Mouse (Mus musculus) gastrocnemius, postnatal 36 days (tissue): Measurements from ENCODE around the gene Aldh18a1. TPM values are rescaled to one million over a fixed set of nuclear protein-coding genes. Genes with fewer than 3 reads are reported as not detected.
"Not testable (repeated sequence)": the region's sequence is repeated elsewhere in the genome, so short reads cannot be mapped to it uniquely, and the experiment has no call there.

ENCODE experiments used
- DNase-seq, 2 experiments: peaks; one replicate each; pipeline ENCODE4 v3.0.0; 2022
- intact Hi-C: fragments of 180-260 bp; cut with DNase I; formaldehyde crosslinking; loops from one replicate; pipeline ENCODE4 v1.15.1; 2025
- total RNA-seq, 2 experiments: library from RNA; stranded (reverse); gene quantifications; 2 replicates each; pipeline ENCODE4 v1.2.3; 2021

Gene Aldh18a1
- total RNA-seq, 2 experiments from 2014 or later = 3.8 to 5.0 TPM

- intact Hi-C loops = no loop called here
- no peak for DNase-seq
Measured at GRCm38 (mm10) chr19:40587491-40588292, 571 bp downstream of the Aldh18a1 start.

GRCm38 (mm10) chr19:40586908-40587307 lies 1.4 kb downstream of the Aldh18a1 start:
- no peak for DNase-seq
- intact Hi-C loops = no loop called here

DNA sequence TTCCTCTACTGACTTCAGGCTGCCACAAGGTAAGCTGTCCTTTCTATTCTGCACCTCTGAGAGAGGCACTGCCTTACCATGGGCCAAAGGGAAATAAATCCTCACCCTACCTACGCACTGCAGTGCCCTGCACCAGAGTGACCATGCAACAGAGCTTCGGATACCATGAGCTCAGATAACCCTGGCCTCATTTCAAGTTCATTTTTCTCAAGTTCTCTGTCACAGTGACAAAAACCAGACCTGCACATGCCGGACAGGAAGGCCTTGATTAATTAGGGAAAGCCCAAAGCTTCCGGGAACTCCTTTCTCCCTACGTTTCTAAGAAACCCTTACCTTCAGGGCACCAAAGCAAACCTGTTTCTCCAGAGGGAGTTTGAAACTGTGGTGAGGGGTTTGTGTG lies 6.6 kb downstream of the Aldh18a1 start:
- DNase-seq = no peak
- intact Hi-C loops = no loop called here

DNA sequence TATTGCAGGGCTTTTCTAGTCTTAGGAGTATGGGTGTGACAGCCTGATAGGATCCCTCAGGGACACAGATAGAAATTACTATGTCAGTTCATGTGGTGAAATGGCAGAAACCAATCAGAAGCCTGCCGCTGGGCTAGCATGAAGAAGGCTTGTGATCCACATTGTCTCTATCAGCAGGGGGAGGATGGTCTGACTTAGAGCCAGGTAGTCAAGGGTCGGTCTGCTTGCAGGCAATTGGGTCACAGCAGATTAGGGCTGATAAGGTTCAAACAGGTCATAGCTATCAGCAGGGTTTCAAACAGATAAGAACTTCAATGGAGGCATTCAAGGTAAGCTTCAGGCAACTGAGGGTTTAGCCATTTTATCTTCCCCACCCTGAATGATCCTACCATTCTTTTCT lies 7.4 kb downstream of the Aldh18a1 start:
- intact Hi-C loops = no loop called here

GRCm38 (mm10) chr19:40575438-40575837 lies 12.8 kb downstream of the Aldh18a1 start:
- intact Hi-C loops = no loop called here
- DNase-seq = no peak

More for the DNA sequence above, 7.4 kb downstream of the Aldh18a1 start:
- DNase-seq = no peak

- intact Hi-C loops = no loop called here
- no peak for DNase-seq
Measured at GRCm38 (mm10) chr19:40570726-40571125, 17.5 kb downstream of the Aldh18a1 start.

GRCm38 (mm10) chr19:40567616-40568015 lies 20.6 kb downstream of the Aldh18a1 start:
- no peak for DNase-seq
- intact Hi-C loops = no loop called here

DNA sequence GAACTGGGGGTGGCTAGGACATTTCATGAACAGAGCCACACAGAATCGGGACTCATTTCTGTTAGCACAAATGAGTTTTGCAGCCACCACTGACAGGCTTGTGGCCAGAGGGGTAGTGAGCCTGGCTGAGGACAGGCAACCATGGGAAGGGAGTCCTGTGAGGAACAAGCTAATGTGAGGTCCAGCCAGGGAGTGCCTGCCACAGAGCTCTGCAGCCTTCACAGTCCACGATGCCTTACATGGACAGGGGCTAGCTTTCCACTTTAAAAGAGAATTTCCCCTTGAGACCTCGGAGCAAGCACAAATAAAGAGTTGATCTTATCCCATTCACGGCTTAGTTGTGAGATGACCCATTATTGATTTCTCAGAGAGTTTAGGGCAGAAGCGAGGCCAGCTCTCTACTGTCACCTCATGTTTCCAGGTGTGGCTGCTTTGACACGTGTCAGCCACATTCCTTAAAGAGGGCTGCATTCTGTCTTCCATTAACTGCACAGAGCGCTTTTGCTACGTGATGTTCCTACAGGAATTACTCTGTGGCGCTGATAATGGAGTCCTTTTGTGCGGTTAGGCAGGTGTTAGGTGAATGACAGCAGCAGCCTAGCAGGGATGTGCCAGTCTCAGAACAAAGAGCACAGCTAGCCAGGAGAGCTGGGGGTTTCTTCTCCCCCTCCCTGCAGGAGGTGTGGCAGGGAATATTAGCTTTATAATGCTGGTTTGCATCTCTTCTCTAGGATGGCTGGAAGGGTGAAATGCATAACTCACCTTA lies 24.2 kb downstream of the Aldh18a1 start:
- intact Hi-C loops = no loop called here
- no peak for DNase-seq

GRCm38 (mm10) chr19:40561521-40561920 lies 26.7 kb downstream of the Aldh18a1 start:
- intact Hi-C loops, DNase-seq: not testable (repeated sequence)

GRCm38 (mm10) chr19:40556029-40556428 lies 32.2 kb downstream of the Aldh18a1 start:
- DNase-seq = no peak
- intact Hi-C loops = no loop called here

- intact Hi-C loops = no loop called here
- DNase-seq = no peak
Measured at GRCm38 (mm10) chr19:40555136-40555535, 33.1 kb downstream of the Aldh18a1 start.

- DNase-seq = no peak
- intact Hi-C loops = no loop called here
Measured at GRCm38 (mm10) chr19:40554343-40554742, 33.9 kb downstream of the Aldh18a1 start.

DNA sequence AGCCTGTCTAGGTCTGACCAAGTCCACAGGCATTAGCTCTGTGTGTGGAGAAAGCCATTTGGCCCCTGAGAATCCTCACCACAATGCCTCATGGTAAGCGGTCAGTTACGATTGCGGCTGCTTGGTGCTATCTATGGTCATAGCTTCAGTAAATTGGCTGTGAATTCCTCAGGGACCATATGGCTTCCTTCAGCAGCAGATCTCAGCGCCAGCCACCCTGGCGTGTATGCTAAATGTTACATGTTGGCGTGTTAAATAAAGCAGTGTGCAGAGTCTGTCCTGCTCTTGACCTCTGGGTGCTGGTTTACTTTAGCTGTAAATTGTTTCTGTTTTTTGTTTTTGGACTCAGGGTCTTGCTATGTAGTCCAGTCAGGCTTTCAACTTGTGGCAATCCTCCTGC lies 34.4 kb downstream of the Aldh18a1 start:
- intact Hi-C loops = no loop called here
- no peak for DNase-seq

GRCm38 (mm10) chr19:40553014-40553789 lies 35.1 kb downstream of the Aldh18a1 start:
- DNase-seq = no peak
- intact Hi-C loops = no loop called here

DNA sequence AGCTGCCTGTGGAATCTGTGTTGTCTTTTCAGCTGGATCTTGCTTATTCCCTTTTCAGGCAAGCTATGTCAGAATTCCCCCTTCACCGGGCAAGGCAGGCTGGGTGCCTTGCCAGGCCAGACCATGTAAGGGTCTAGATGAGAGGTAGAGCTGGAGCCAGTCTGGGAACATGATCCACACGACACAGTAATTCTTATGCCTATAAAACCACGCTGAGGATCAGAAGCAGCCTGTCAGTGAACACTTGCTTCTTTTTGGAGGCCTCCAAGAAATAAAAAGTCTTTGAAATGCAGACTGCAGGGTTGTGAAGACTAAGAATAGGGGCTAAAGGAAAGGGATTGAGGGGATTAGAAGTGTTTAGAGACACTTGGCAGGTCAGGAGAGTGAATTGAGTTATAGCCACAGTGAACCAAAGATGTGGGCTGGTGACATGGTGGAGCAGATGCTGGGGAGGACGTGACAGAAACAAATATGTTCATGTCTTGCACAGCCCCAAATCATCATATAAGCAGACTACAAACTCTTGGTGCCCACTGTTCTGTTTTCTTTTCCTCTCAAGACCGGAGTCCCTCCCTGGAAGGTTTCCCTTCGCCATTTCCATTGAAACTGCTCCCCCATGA lies 38.6 kb downstream of the Aldh18a1 start:
- DNase-seq = no peak
- intact Hi-C loops = no loop called here

DNA sequence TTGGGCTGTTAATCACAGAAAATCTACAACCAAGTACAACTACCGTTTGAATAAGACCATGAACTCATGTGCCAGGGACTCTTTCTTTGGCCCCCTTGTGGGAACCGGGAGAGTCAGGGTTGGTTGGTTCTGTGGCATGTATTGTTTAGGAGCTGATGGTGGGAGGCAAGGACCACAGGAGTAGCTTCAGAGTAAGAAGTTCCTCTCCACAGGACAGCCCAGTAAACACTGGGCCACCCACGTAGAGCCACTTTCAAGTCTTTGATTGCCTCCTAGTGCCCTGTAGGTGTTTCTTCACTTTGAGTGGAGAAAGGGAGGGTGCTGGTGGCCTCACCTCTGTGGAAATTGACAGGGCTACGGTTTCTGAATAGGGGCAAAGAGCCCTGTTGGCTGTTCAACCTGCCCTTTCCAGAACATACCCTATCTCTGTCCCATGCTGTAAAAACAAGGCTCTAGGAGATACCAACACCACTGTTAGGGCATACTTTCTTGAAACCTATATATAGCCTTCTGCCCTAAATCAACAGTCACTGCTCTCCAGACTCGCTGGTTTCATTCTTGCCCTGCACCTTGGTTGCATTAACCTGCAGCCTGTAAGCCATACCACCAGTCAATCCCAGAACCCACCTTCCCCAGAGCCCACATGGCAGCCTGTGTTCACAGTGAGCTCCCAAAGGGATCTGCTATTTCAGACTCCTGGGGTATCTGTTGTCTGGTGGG lies 39.3 kb downstream of the Aldh18a1 start:
- intact Hi-C loops = no loop called here
- DNase-seq = no peak

DNA sequence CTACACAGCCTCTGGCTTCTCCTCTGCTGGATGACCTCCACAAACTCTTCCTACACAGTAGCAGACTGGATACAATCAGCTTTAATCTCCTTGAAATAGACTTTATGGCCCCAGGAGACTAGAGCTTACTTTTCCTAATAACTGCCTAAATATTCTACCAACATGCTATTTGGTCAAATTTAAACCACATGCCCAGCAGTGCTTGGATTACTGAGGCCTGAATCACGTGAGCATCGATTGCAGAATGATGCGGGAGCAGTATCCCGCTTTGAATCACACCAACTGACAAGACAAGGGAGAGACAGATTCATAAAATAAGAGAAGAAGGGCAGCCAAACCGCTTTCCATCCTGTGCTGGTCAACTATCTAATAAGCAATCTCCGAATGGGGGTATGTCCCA lies 39.9 kb downstream of the Aldh18a1 start:
- DNase-seq = no peak
- intact Hi-C loops = no loop called here

- peak in 1 of 2 experiments; percentile 22 for DNase-seq
- intact Hi-C loops = loop anchor here (1.0 to 2.0 kb wide), 2 partner anchors 154 to 202 kb away; no protein-coding TSS in a partner anchor
Measured at GRCm38 (mm10) chr19:40544856-40545255, 43.4 kb downstream of the Aldh18a1 start.

DNA sequence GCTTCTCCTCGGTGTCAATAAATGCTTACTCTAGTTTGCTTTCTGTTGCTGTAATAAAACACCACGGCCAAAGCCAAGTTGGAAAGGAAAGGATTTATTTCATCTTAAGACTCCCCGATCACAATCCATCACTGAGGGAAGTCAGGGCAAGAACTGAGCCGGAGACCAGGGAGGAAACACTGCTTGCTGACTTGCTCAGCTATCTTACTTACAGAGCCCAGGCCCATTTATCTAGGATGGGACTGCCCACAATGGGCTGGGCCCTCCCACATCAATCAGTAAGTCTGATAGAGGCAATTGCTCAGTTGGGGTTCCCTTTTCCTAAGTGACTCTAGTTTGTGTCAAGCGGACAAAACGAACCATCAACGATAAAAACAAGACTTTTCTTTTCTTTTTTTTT lies 45.5 kb downstream of the Aldh18a1 start:
- no peak for DNase-seq
- intact Hi-C loops = no loop called here

- no peak for DNase-seq
- intact Hi-C loops = no loop called here
Measured at GRCm38 (mm10) chr19:40536526-40536925, 51.7 kb downstream of the Aldh18a1 start.
